Mouse (Mus musculus): ENCODE measurements around the gene Prss57. TPM values are rescaled to one million over a fixed set of nuclear protein-coding genes. Genes with fewer than 3 reads are reported as not detected.
A peak's percentile ranks its signal among the peaks of the same experiment; 100 is the strongest.

Gene Prss57
- polyA plus RNA-seq, 1 experiment from 2014 or later, result 0.11 TPM

DNA sequence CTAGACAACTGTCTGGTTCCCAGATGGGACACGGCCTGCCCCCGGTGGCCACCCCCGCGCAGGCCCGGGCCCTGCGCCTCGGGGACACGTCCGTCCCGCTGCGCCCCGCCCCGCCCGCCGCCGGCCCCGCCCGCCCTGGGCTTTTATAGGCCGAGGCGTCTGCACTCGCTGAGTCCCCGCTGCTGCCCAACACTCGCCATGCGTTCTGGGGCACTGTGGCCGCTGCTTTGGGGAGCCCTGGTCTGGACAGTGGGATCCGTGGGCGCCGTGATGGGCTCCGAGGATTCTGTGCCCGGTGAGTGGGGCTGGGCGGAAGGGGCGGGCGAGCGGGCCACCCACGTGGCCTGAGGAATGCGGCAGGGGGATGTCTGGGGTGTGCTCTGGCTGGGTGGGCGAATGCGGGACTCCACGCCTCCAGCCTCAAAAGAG lies 13.6 kb downstream of the Prss57 start, which contains the start of gene Fstl3:
Gene Fstl3, plus strand, starts transcription at position 170 of the 429 bp plus-strand sequence.
- peaks cover 17% of the 10 kb centered on the region; the same call in 1 of the 2 replicates for H3K4me1 ChIP-seq (ENCODE audit: insufficient read depth, low read depth, low read length)
- TF ChIP-seq CTCF (IDR thresholded peaks at IDR 0.05) (no peak), EP300 (IDR thresholded peaks at IDR 0.05) (no peak)
- peak within 1 kb of the TSS; percentile 40 for H3K4me3 ChIP-seq (ENCODE audit: low read depth, low read length)
- no peaks in the 10 kb centered on the region for H3K27me3 ChIP-seq (replicated peaks; ENCODE audit: insufficient read depth, low read length)
- no peak for ATAC-seq
- WGBS, result 3% methylated on average over 39 of the region's 39 CpGs
- no peak for DNase-seq (ENCODE audit: low spot score)
- no peaks in the 10 kb centered on the region; the same call in 1 of the 2 replicates for H3K36me3 ChIP-seq (ENCODE audit: insufficient read depth, low read length)
- peak within 1 kb of the TSS; percentile 27; the same call in 1 of the 2 replicates for H3K9ac ChIP-seq (replicated peaks; ENCODE audit: low read depth)
- peak within 1 kb of the TSS; percentile 60 for H3K27ac ChIP-seq (ENCODE audit: low read length)
- H3K4me2 ChIP-seq (replicated peaks; ENCODE audit: low read depth, low read length), result peak within 1 kb of the TSS; percentile 58
- no peaks in the 10 kb centered on the region for H3K9me3 ChIP-seq (ENCODE audit: low read length)

DNA sequence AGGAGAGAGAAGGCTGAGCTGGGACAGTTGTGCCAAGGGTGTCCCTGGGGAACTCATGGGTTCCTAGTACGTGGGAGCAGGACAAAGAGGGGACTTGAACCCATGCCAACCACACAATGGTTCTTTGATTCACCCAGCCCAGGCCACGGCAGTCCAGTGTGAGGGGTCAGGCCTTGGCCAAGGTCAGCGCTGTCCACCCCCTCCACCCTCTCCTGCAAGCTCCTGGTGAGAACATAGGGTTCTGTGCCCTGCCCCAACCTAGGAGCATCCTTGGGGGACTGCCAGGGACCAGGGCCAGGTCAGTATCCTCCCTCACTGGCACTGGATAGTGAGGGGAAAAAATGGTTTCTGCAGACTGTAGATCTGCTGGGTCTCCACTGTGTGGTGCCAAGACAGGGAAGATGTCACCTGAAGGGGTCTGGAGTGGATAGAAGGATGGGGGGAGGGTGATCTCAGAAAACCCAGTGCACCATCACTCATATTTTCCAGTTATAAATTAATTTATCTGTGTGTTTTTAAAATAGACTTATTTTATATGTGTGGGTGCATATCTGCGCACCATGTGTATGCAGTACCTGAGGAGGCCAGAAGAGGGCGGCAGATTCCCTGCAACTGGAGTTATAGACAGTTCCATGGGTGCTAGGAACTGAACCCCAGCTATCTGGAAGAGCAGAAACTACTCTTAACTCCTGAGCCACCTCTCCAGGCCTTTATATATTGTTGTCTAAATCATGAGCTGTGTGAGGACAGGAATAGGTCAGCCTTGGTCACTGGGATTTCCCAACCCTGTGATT lies 16.1 kb downstream of the Prss57 start:
- TF ChIP-seq CTCF (IDR thresholded peaks at IDR 0.05) (peak; percentile 47), EP300 (IDR thresholded peaks at IDR 0.05) (no peak)
- Histone ChIP-seq H3K4me3 (ENCODE audit: low read depth, low read length) (no peak overlapping the region), H3K4me1 (ENCODE audit: insufficient read depth, low read depth, low read length) (0 out of 2 replicates have a peak, but pooled peaks cover 13% of the 10 kb centered on the region), H3K4me2 (replicated peaks; ENCODE audit: low read depth, low read length) (no peak overlapping the region), H3K27me3 (replicated peaks; ENCODE audit: insufficient read depth, low read length) (no peaks in the 10 kb centered on the region), H3K9ac (replicated peaks; ENCODE audit: low read depth) (no peak overlapping the region), H3K9me3 (ENCODE audit: low read length) (no peaks in the 10 kb centered on the region), H3K27ac (ENCODE audit: low read length) (no peak overlapping the region), H3K36me3 (ENCODE audit: insufficient read depth, low read length) (no peaks in the 10 kb centered on the region)
- no peak for DNase-seq (ENCODE audit: low spot score)
- 63% methylated on average over 5 of the region's 5 CpGs for WGBS
- no peak for ATAC-seq

DNA sequence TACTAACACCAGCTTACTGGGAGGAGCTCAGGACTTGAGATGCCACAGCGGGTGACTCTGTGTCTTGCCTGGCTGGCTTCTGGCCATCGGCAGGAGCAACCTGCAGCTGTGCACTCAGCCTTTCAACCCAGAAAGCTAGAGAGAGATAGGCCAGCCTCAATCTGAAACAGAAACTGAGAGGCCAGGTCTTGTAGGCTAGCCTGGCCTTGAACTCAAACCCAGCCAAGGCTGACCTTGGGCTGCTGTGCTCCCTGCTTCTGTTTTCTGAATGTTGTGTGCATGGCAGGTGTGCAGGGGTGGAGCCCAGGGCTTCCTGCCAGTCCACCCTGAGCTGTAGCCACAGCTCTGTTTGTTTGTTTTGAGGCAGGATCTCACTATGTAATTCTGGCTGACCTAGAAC lies 17.6 kb downstream of the Prss57 start:
- H3K36me3 ChIP-seq (ENCODE audit: insufficient read depth, low read length), result no peaks in the 10 kb centered on the region
- no peak overlapping the region for H3K4me2 ChIP-seq (replicated peaks; ENCODE audit: low read depth, low read length)
- H3K4me3 ChIP-seq (ENCODE audit: low read depth, low read length), result no peak overlapping the region
- DNase-seq (ENCODE audit: low spot score), result no peak
- no peaks in the 10 kb centered on the region for H3K27me3 ChIP-seq (replicated peaks; ENCODE audit: insufficient read depth, low read length)
- 0 out of 2 replicates have a peak, but pooled peaks cover 8% of the 10 kb centered on the region for H3K4me1 ChIP-seq (ENCODE audit: insufficient read depth, low read depth, low read length)
- H3K27ac ChIP-seq (ENCODE audit: low read length), result no peak overlapping the region
- H3K9ac ChIP-seq (replicated peaks; ENCODE audit: low read depth), result no peak overlapping the region
- no peak for TF ChIP-seq CTCF (IDR thresholded peaks at IDR 0.05)
- no peak for TF ChIP-seq EP300 (IDR thresholded peaks at IDR 0.05)
- WGBS, result 79% methylated on average over 2 of the region's 2 CpGs
- no peaks in the 10 kb centered on the region for H3K9me3 ChIP-seq (ENCODE audit: low read length)
- ATAC-seq, result no peak

DNA sequence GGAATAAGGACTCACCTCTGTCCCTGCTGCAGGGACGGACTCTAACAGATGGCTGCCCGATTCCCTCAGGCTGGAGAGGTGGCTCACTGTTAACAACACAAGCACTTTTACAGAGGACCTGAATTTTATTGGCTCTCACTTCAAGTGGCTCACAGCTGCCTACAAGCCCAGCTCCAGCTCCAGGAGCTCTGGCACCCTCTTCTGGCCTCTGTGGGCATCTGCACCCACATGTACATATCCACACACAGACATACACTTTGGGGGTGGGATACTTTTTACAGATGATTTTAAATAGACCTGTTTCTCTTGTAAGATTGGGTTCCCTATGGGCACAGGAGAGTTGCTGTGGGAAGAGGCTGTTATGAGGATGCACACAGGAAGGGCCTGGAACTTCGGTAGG lies 18.4 kb downstream of the Prss57 start:
- H3K4me2 ChIP-seq (replicated peaks; ENCODE audit: low read depth, low read length), result no peak overlapping the region
- no peaks in the 10 kb centered on the region for H3K27me3 ChIP-seq (replicated peaks; ENCODE audit: insufficient read depth, low read length)
- TF ChIP-seq EP300 (IDR thresholded peaks at IDR 0.05) (no peak), CTCF (IDR thresholded peaks at IDR 0.05) (peak; percentile 33; the same call in 1 of the 2 replicates)
- 0 out of 2 replicates have a peak, but pooled peaks cover 1% of the 10 kb centered on the region for H3K4me1 ChIP-seq (ENCODE audit: insufficient read depth, low read depth, low read length)
- no peak overlapping the region for H3K9ac ChIP-seq (replicated peaks; ENCODE audit: low read depth)
- no peak overlapping the region for H3K27ac ChIP-seq (ENCODE audit: low read length)
- H3K36me3 ChIP-seq (ENCODE audit: insufficient read depth, low read length), result no peaks in the 10 kb centered on the region
- ATAC-seq (no peak), DNase-seq (ENCODE audit: low spot score) (no peak)
- H3K4me3 ChIP-seq (ENCODE audit: low read depth, low read length), result no peak overlapping the region
- 88% methylated on average over 3 of the region's 3 CpGs for WGBS
- no peaks in the 10 kb centered on the region for H3K9me3 ChIP-seq (ENCODE audit: low read length)

DNA sequence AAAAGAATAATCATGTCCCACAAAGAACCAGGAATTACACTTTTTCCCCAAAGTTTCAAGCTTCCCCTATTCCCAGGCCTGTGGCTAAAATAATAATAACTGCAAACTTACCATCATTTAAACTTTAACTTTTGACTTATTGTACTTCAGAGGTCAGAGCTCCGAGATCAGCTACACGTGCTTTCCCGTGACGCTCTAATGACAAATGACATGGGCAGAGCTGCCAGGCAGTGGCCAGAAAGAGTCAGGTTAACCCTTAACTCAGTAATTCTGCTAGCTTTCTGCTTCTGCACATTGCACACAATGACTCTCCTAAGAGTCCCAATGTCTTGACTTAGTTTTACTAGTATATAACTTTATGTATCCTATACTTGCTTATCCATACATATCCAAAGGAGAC lies 21.4 kb downstream of the Prss57 start:
- Histone ChIP-seq H3K4me1 (ENCODE audit: insufficient read depth, low read depth, low read length) (peaks cover 8% of the 10 kb centered on the region), H3K27me3 (replicated peaks; ENCODE audit: insufficient read depth, low read length) (no peaks in the 10 kb centered on the region), H3K27ac (ENCODE audit: low read length) (no peak overlapping the region), H3K4me2 (replicated peaks; ENCODE audit: low read depth, low read length) (no peak overlapping the region), H3K9ac (replicated peaks; ENCODE audit: low read depth) (no peak overlapping the region), H3K36me3 (ENCODE audit: insufficient read depth, low read length) (no peaks in the 10 kb centered on the region), H3K9me3 (ENCODE audit: low read length) (no peaks in the 10 kb centered on the region), H3K4me3 (ENCODE audit: low read depth, low read length) (no peak overlapping the region)
- TF ChIP-seq EP300 (IDR thresholded peaks at IDR 0.05), result no peak
- no peak for TF ChIP-seq CTCF (IDR thresholded peaks at IDR 0.05)
- DNase-seq (ENCODE audit: low spot score) (no peak), ATAC-seq (no peak)
- WGBS, result 27% methylated on average over 4 of the region's 4 CpGs

DNA sequence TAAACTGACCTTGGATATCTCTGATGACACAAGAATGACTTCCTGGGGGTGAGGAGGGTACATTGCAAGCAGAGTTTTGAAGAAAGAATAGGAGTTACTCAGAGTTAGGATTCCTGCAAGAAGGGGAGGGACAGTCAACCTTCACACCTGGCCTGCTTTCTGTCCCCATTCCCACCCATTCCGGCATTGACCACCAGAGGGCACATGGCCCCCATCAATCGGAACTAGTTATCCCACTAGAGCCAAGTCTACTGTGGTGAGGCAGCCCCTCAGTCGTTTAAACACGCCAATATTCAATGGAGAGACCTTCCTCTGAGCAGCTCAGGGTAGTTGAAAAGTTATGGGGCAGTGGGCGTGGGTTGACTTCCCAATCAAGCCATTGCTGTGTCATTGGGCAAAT lies 22.4 kb downstream of the Prss57 start:
- WGBS, result under 1% methylated on average over 5 of the region's 5 CpGs
- no peak overlapping the region for H3K9ac ChIP-seq (replicated peaks; ENCODE audit: low read depth)
- peaks cover 8% of the 10 kb centered on the region for H3K4me1 ChIP-seq (ENCODE audit: insufficient read depth, low read depth, low read length)
- H3K27me3 ChIP-seq (replicated peaks; ENCODE audit: insufficient read depth, low read length), result no peaks in the 10 kb centered on the region
- H3K36me3 ChIP-seq (ENCODE audit: insufficient read depth, low read length), result no peaks in the 10 kb centered on the region
- H3K4me3 ChIP-seq (ENCODE audit: low read depth, low read length), result no peak overlapping the region
- ATAC-seq (no peak), DNase-seq (ENCODE audit: low spot score) (peak; percentile 74)
- no peak for TF ChIP-seq EP300 (IDR thresholded peaks at IDR 0.05)
- TF ChIP-seq CTCF (IDR thresholded peaks at IDR 0.05), result peak; percentile 98
- no peaks in the 10 kb centered on the region for H3K9me3 ChIP-seq (ENCODE audit: low read length)
- H3K4me2 ChIP-seq (replicated peaks; ENCODE audit: low read depth, low read length), result no peak overlapping the region
- 0 out of 2 replicates have a peak overlapping the region, but pooled peaks have one; percentile 20 for H3K27ac ChIP-seq (ENCODE audit: low read length)

Measured in lung, postnatal 0 days (tissue).